Mouse (Mus musculus): ENCODE measurements around the gene Mib2. TPM values are rescaled to one million over a fixed set of nuclear protein-coding genes. Genes with fewer than 3 reads are reported as not detected.
"Not testable (repeated sequence)": the region's sequence is repeated elsewhere in the genome, so short reads cannot be mapped to it uniquely, and the experiment has no call there.

Gene Mib2
- total and polyA plus RNA-seq, 3 experiments: 40.8 to 110 (median 50.9) TPM

- no peak for DNase-seq
Observed at GRCm38 (mm10) chr4:155672082-155672481, 3.1 kb upstream of the Mib2 start.

DNA sequence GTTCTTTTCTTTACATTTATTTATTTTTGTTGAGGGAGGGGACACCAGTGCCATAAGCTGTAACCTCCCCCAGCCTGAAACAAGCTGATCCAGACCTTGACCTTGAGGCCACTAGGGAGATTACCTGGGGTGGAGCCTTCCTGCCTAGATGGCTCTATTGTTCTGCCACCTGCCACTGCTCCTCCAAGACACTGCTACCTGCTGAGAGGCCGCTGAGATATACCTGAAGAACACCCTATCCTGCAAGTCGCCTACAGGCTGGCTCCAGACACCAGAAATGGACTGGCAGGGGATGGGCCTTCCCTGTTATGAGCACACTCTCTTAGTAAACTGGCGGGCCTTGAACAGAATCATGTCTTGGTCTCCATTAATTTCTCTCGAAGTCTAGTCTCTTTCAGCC is 1.2 kb upstream of the Mib2 start:
- DNase-seq: not testable (repeated sequence)

DNA sequence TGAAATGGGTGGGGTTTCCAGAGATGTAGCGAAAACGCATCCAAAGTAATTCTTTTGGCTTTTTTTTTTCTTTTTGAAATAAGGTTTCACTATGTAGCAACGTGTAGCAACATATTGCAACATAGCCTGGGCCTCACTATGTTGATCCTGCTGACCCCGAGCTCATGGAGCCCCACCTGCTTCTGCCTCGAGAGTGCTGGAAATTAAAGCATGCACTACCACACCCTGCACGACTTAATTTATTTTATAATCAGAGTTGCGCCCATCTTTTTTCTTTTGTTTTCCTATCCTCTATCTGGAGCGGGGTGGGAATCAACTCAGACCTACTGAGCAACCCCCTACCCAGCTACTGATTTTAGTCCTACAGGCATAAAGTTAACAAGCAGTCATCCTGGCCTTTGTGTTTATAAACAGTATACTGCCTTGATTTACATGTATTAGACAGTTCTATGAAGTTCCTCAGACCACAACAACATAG is 639 bp upstream of the Mib2 start:
- DNase-seq: no peak

DNA sequence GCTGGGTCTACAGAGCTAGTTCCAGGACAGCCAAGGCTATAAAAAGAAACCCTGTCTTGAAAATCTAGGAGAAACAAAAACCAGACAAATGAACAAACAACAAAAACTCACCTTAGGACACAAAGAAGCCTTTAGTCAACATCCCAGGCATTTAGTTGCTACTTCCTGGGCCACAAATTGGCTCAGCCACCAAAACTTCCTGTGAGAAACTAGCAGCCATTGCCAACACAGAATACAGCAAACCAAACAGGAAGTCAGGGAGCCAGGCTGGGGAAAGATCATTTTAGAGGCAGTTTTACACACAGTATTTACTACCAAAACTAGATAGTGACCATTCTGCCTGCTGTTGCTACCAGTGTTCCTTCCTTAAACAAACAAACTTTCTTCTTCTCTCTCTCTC is 2.1 kb downstream of the Mib2 start:
- no peak for DNase-seq

DNA sequence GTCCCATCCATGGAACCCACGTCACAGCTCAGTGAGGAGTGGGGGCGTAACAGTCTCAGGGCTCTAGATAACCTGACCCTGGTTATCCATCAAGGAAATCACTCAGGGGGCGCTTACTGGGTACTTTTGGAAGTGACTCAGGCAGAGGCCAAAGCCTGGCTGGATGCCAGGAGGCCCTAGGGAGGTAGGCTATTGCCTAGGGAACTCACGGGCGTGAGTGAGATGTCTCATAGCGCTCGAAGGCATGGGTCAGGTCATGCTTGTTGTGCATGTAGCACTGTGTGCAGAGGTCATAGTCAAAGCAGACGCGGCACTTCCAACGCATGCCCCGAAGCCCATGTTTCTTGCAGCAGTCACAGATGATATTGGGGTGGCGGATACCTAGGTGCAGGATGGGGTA is 8.4 kb downstream of the Mib2 start:
- DNase-seq: peak; percentile 55

- DNase-seq: no peak
Observed at GRCm38 (mm10) chr4:155658961-155659360, 10.0 kb downstream of the Mib2 start.

GRCm38 (mm10) chr4:155656214-155656751 is 12.7 kb downstream of the Mib2 start:
- no peak for DNase-seq

GRCm38 (mm10) chr4:155654456-155655298 is 14.3 kb downstream of the Mib2 start:
- DNase-seq: peak; percentile 49

DNA sequence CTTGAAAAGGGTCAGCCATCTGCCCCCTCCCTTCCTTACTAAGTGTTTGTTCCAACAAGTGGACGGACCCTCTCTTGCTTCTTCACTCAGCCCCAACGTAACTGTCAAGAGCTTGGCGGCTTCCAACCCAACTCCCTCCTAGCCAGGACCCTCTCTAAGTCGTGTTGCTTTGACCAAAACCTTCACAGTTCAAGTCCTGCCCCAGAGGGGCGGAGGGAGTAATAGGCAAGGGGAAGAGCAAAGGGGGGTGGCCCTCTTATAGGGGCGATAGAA is 14.9 kb downstream of the Mib2 start:
- DNase-seq: no peak

GRCm38 (mm10) chr4:155653451-155654182 is 15.4 kb downstream of the Mib2 start:
- DNase-seq: peak; percentile 34

DNA sequence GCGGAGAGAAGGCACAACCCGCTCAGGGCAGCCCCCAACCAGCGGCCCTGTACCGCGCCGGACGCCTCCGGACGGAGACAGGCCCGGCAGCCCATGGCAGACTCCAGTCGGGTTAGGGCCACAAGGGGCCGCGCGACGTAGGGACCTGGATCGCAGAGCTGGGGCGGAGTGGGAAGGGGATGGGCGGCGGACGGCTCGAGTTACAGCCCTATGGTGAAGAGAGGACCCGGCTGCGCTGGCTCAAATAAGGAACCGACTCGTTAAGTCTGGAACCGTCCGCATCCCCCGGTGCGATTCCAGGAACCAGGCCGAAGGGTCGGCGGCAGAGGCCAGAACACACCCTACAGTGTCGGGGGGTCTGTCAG is 15.9 kb downstream of the Mib2 start, which contains the start of gene Mmp23:
Gene Mmp23 (minus strand): TSS at position 299 of the 365 bp plus-strand sequence.
- peak; percentile 40 for DNase-seq

- DNase-seq: no peak
Observed at GRCm38 (mm10) chr4:155652283-155653085, 16.5 kb downstream of the Mib2 start.

GRCm38 (mm10) chr4:155651553-155652269 is 17.3 kb downstream of the Mib2 start:
- DNase-seq: no peak

GRCm38 (mm10) chr4:155649355-155649754 is 19.6 kb downstream of the Mib2 start:
- no peak for DNase-seq

DNA sequence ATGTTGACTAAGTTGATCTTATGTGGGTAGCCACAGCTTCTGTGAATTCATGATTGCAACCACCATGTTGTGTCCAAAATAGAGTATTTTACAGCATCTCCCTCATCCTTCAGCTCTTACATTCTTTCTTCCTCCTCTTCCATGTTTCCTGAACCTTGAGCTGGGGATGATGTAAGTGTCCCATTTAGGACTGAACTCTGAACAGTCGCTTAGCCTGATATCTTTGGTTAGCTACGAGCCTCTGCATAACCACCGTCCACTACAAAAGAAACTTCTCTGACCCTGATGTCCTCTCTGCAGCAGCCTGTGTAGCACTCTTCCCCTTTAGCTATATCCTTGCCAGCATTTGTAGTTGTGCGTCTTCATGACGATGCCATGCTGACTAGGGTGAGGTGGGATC is 23.3 kb downstream of the Mib2 start:
- DNase-seq: no peak

DNA sequence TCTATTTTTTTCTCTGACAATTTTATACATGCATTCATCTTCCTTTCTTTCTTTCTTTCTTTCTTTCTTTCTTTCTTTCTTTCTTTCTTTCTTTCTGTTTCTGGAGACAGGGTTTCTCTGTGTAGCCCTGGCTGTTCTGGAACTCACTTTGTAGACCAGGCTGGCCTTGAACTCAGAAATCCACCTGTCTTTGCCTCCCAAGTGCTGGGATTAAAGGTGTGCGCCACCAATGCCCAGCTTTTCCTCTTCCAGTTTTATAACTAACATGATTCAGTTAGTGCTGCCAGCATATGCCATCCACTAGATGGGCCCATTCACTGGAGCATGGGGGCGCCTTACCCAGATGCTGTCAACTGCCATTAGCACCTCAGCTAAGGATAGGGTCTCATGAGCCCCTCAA is 23.7 kb downstream of the Mib2 start, which contains the start of gene Gm10563:
Gene Gm10563 (minus strand): TSS at position 101 of the 400 bp plus-strand sequence.
- DNase-seq: not testable (repeated sequence)

DNA sequence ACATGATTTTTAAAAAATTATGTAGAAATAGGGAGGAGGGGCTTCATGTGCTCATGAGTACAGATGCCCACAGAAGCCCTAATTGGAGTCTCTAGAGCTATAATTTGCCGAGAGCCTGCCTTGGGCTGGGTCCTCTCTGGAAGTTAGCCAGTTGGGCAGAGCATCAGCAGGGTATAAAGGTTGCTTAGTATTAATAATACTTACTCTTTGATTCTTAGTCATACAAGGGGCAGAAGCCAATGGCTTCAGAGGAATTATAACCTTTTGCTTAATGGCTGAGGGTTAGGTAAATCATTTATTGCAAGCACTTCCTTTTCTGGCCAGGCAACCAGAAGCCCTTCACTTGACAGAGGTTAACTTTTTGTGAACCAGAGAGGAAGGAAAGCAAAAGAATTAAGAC is 25.5 kb downstream of the Mib2 start:
- no peak for DNase-seq

DNA sequence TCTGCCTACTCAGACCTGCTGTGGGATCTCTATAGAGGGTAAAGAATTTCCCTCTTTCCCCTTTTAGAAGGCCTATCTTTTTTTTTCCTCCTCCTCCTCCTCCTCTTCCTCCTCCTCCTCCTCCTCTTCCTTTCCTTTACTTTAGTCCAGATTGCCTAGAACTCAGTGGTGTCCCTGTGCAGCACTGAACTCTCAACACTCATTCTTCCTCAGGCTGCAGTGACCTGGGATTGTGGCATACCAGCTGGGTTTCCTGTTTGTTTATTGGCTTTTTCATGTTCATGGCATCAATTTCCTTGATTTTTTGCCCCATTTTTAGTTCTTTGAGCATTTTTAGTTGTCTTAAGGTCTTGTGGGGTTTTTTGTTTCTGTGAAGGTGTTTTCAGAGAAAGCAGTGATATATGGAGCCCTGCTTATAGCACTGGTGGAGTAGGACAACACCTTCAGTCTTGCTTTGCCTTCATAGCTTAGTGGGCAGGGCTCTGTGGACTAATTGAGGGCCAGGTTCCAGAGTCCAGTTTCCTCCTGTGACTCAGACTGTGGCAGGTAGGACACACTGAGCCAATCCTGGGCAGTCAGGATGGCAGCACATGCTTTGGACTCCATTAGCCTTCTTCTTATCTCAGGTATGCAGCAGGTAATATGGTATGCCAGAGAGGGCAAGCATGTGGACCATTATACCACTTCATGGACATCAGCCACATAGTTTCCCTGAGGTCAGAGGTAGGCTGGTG is 33.1 kb downstream of the Mib2 start:
- no peak for DNase-seq

DNA sequence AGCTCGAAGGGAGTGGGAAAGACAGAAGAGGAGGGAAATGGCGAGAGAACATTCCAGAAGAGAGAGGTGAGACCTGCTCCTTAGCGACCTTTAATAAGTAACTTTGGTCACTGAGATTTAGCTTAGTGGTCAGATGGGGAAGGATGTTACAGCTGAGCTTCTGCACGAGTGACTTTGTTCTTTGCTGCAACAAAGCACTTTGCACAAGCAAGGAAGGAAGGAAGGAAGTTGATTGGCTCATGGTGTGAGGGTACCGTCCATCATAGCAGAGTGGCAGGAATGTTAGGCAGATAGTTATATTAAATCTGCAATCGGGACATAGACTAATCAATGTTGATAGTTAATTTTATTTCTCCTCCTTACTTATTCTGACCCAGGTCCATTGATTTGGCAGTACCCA is 38.7 kb downstream of the Mib2 start:
- DNase-seq: no peak
